In genomic region chr12:69159578-69159940, GRCm38 (mm10) we compare ENCODE assay signal across 9 mouse cellular contexts. TPM values are rescaled to one million over a fixed set of nuclear protein-coding genes. Genes with fewer than 3 reads are reported as not detected.
DNase-seq lines count a peak whose midpoint lies in the region; ATAC-seq lines count a peak whose summit lies in the region.
"Had no signal": no experiment of that assay in that cellular context is flagged by ENCODE, and none has a peak within 500 bp of the region (broad histone marks: within the 10 kb centered on the region; RNA-seq: fewer than 3 reads in every experiment).

No protein-coding gene starts in this region.

- H3K27me3 ChIP-seq in intestine, embryonic 14.5 days (replicated peaks; ENCODE audit: control insufficient read depth, insufficient read depth, low read length) = no peaks in the 10 kb centered on the region
- H3K27me3 ChIP-seq in stomach, embryonic 16.5 days (ENCODE audit: control insufficient read depth, insufficient read depth, low read length) = no peaks in the 10 kb centered on the region
- H3K27me3 ChIP-seq: embryonic facial prominence, embryonic 12.5 days had no signal

- H3K27ac ChIP-seq in intestine, embryonic 14.5 days (ENCODE audit: low read depth) = 0 out of 2 replicates have a peak overlapping the region, but pooled peaks have one; percentile 38
- no peak overlapping the region for H3K27ac ChIP-seq in stomach, embryonic 16.5 days (ENCODE audit: low read length)

- WGBS in intestine, embryonic 14.5 days = 5% methylated on average over 9 of the region's 9 CpGs
- WGBS in stomach, embryonic 16.5 days = 4% methylated on average over 9 of the region's 9 CpGs

- no peaks in the 10 kb centered on the region for H3K9me3 ChIP-seq in intestine, embryonic 14.5 days (ENCODE audit: control insufficient read depth, low read length)
- H3K9me3 ChIP-seq in stomach, embryonic 16.5 days (replicated peaks; ENCODE audit: control insufficient read depth, low read length) = no peaks in the 10 kb centered on the region
- H3K9me3 ChIP-seq: embryonic facial prominence, embryonic 12.5 days had no signal

- H3K9ac ChIP-seq in intestine, embryonic 14.5 days (ENCODE audit: low read length) = no peak overlapping the region
- H3K9ac ChIP-seq in stomach, embryonic 16.5 days (ENCODE audit: low read length) = no peak overlapping the region

- H3K4me3 ChIP-seq in intestine, embryonic 14.5 days (ENCODE audit: low read depth, low read length) = peak overlapping the region; percentile 16
- H3K4me3 ChIP-seq in stomach, embryonic 16.5 days (replicated peaks; ENCODE audit: low read length) = peak overlapping the region; percentile 76

- H3K4me2 ChIP-seq in intestine, embryonic 14.5 days (ENCODE audit: low read length) = peak overlapping the region; percentile 28
- peak overlapping the region; percentile 26; the same call in 1 of the 2 replicates for H3K4me2 ChIP-seq in stomach, embryonic 16.5 days (ENCODE audit: low read depth, low read length)
- H3K4me2 ChIP-seq: embryonic facial prominence, embryonic 12.5 days had no signal

- peaks cover 24% of the 10 kb centered on the region for H3K36me3 ChIP-seq in intestine, embryonic 14.5 days (ENCODE audit: control insufficient read depth, insufficient read depth, low read length)
- peaks cover 12% of the 10 kb centered on the region for H3K36me3 ChIP-seq in stomach, embryonic 16.5 days (ENCODE audit: control insufficient read depth, insufficient read depth, low read length)

- peaks cover 4% of the 10 kb centered on the region; the same call in 1 of the 2 replicates for H3K4me1 ChIP-seq in intestine, embryonic 14.5 days (replicated peaks; ENCODE audit: control insufficient read depth, insufficient read depth, low read length)
- peaks cover 10% of the 10 kb centered on the region for H3K4me1 ChIP-seq in stomach, embryonic 16.5 days (ENCODE audit: control insufficient read depth, insufficient read depth, low read length)

- peak; percentile 28 for ATAC-seq in intestine, embryonic 14.5 days (replicated peaks; ENCODE audit: low FRiP score, low TSS enrichment, low read depth)
- ATAC-seq in stomach, embryonic 16.5 days (ENCODE audit: insufficient read depth, low FRiP score) = no peak

- peak; percentile 17 to 60 for DNase-seq in layer of hippocampus, postnatal 14 days (ENCODE audit: low spot score in 2 of 2)
- DNase-seq in layer of hippocampus, postnatal 25 days (ENCODE audit: extremely low spot score in 1 of 2, low spot score in 1 of 2) = no peak
- peak; percentile 84 for DNase-seq in NIH3T3 (ENCODE audit: low read depth)
- DNase-seq in fibroblast of lung, adult 2 months (ENCODE audit: low read depth) = peak; percentile 74
- DNase-seq in intestine, embryonic 14.5 days (ENCODE audit: low spot score) = no peak
- DNase-seq in lung, postnatal 36 days = peak; percentile 63
- no peak for DNase-seq in adrenal gland, postnatal 4 days (ENCODE audit: low spot score in 2 of 2)

RNA-seq across cellular contexts. Expression of gene Rps29, which starts 0.6 kb away (rescaled TPM):
- total RNA-seq in layer of hippocampus, postnatal 14 days (2021) = 1,000 to 10,000 TPM in 1 of 2 experiments, 100 to 1,000 TPM in 1; 998 to 1,003 TPM
- total RNA-seq in layer of hippocampus, postnatal 25 days (2021) = 1,000 to 10,000 TPM; 1,032 to 1,201 TPM
- polyA plus RNA-seq in intestine, embryonic 14.5 days (2014; fragmentation: Nextera tagmentation; extraction: Ambion mirVana) = 2,140 and 2,401 TPM in 2 replicates
- 1,481 and 1,784 TPM in 2 replicates for polyA plus RNA-seq in stomach, embryonic 16.5 days (2015; fragmentation: Nextera tagmentation; extraction: Ambion mirVana)
- total RNA-seq in adrenal gland, postnatal 4 days (2021) = 1,000 to 10,000 TPM; 1,787 to 1,858 TPM

RNA-seq across cellular contexts. Expression of gene Lrr1, which starts 9.1 kb away (rescaled TPM):
- 1 to 10 TPM in 1 of 2 experiments, under 1 TPM in 1; 0.65 to 1.3 TPM for total RNA-seq in layer of hippocampus, postnatal 14 days (2021)
- not detected for total RNA-seq in layer of hippocampus, postnatal 25 days (2021)
- polyA plus RNA-seq in intestine, embryonic 14.5 days (2014; fragmentation: Nextera tagmentation; extraction: Ambion mirVana) = 19.7 and 23.4 TPM in 2 replicates
- 14.2 and 16.5 TPM in 2 replicates for polyA plus RNA-seq in stomach, embryonic 16.5 days (2015; fragmentation: Nextera tagmentation; extraction: Ambion mirVana)
- 1 to 10 TPM; 2.7 to 5.4 TPM for total RNA-seq in adrenal gland, postnatal 4 days (2021)

RNA-seq across cellular contexts. Expression of gene Rpl36al, which starts 24.3 kb away (rescaled TPM):
- total RNA-seq in layer of hippocampus, postnatal 14 days (2021) = 100 to 1,000 TPM; 182 to 204 TPM
- 100 to 1,000 TPM; 177 to 208 TPM for total RNA-seq in layer of hippocampus, postnatal 25 days (2021)
- 678 and 785 TPM in 2 replicates for polyA plus RNA-seq in intestine, embryonic 14.5 days (2014; fragmentation: Nextera tagmentation; extraction: Ambion mirVana)
- polyA plus RNA-seq in stomach, embryonic 16.5 days (2015; fragmentation: Nextera tagmentation; extraction: Ambion mirVana) = 590 and 688 TPM in 2 replicates
- 100 to 1,000 TPM; 523 to 531 TPM for total RNA-seq in adrenal gland, postnatal 4 days (2021)

RNA-seq across cellular contexts. Expression of gene Mgat2, which starts 24.4 kb away (rescaled TPM):
- 10 to 100 TPM; 30.1 to 31.6 TPM for total RNA-seq in layer of hippocampus, postnatal 14 days (2021)
- 10 to 100 TPM; 27.4 to 29.6 TPM for total RNA-seq in layer of hippocampus, postnatal 25 days (2021)
- 41.5 and 49.4 TPM in 2 replicates for polyA plus RNA-seq in intestine, embryonic 14.5 days (2014; fragmentation: Nextera tagmentation; extraction: Ambion mirVana)
- 32.6 and 41.9 TPM in 2 replicates for polyA plus RNA-seq in stomach, embryonic 16.5 days (2015; fragmentation: Nextera tagmentation; extraction: Ambion mirVana)
- total RNA-seq in adrenal gland, postnatal 4 days (2021) = 10 to 100 TPM; 51.4 to 53.9 TPM

RNA-seq across cellular contexts. Expression of gene Gm49383, which starts 37.3 kb away (rescaled TPM):
- 1 to 10 TPM; 4.0 to 7.1 TPM for total RNA-seq in layer of hippocampus, postnatal 14 days (2021)
- 1 to 10 TPM; 3.4 to 7.7 TPM for total RNA-seq in layer of hippocampus, postnatal 25 days (2021)
- 27.5 and 32.5 TPM in 2 replicates for polyA plus RNA-seq in intestine, embryonic 14.5 days (2014; fragmentation: Nextera tagmentation; extraction: Ambion mirVana)
- 18.5 and 22.3 TPM in 2 replicates for polyA plus RNA-seq in stomach, embryonic 16.5 days (2015; fragmentation: Nextera tagmentation; extraction: Ambion mirVana)
- total RNA-seq in adrenal gland, postnatal 4 days (2021) = 1 to 10 TPM; 7.2 to 9.2 TPM

Comparison
In these comparisons a context has a peak if more than half of its experiments do, and no peak if none do; other contexts are left out.
1. DNase-seq: peak in layer of hippocampus, postnatal 14 days (2 of 2), NIH3T3 (single experiment), fibroblast of lung, adult 2 months (single experiment) and lung, postnatal 36 days (single experiment); none in layer of hippocampus, postnatal 25 days (0 of 2), intestine, embryonic 14.5 days (single experiment) and adrenal gland, postnatal 4 days (0 of 2).